Mouse (Mus musculus) heart, adult 2 months (tissue): ENCODE data around the gene Kcnk3. TPM values are rescaled to one million over a fixed set of nuclear protein-coding genes. Genes with fewer than 3 reads are reported as not detected.

Source experiments
- DNase-seq, 2 experiments: peaks; one replicate each; pipeline ENCODE4 v3.0.0; 2021
- H3K27ac ChIP-seq: fragments of 200-600 bp; 2 replicates; pipeline ENCODE4 v1.8.1; 2022
- H3K27me3 ChIP-seq: fragments of 200-500 bp; 2 replicates; pipeline ENCODE4 v1.6.1; 2012; ENCODE audit warnings: mild to moderate bottlenecking, low read length, inconsistent platforms, mixed read lengths; ENCODE audit not compliant: control insufficient read depth, insufficient read depth
- H3K36me3 ChIP-seq: fragments of 200-500 bp; 2 replicates; pipeline ENCODE4 v1.6.1; 2012; ENCODE audit warnings: low read length, inconsistent platforms; ENCODE audit not compliant: control insufficient read depth, insufficient read depth
- H3K4me1 ChIP-seq: fragments of 200-500 bp; 2 replicates; pipeline ENCODE4 v1.6.1; 2011; ENCODE audit warnings: low read length; ENCODE audit not compliant: control insufficient read depth, insufficient read depth
- H3K4me3 ChIP-seq: fragments of 200-600 bp; 2 replicates; pipeline ENCODE4 v1.8.1; 2022
- H3K79me2 ChIP-seq: fragments of 200-500 bp; replicated peaks from 2 replicates; pipeline ENCODE4 v1.6.1; 2012; ENCODE audit warnings: mild to moderate bottlenecking, inconsistent platforms, low read length, moderate library complexity, mixed read lengths; ENCODE audit not compliant: control insufficient read depth, insufficient read depth
- H3K9ac ChIP-seq: fragments of 200-500 bp; 2 replicates; pipeline ENCODE4 v1.6.1; 2012; ENCODE audit warnings: low read depth, mild to moderate bottlenecking, control low read depth, inconsistent platforms, low read length, mixed read lengths
- CTCF ChIP-seq: fragments of 200-600 bp; IDR thresholded peaks from 2 replicates; pipeline ENCODE4 v1.8.1; 2022; ENCODE audit warnings: antibody characterized with exemption, mild to moderate bottlenecking, moderate library complexity
- EP300 ChIP-seq: fragments of 200-500 bp; IDR thresholded peaks from 2 replicates; pipeline ENCODE4 v1.6.1; 2011; ENCODE audit warnings: low read depth, low read length, control low read depth; ENCODE audit not compliant: insufficient read depth
- POLR2A ChIP-seq: fragments of 200-500 bp; IDR thresholded peaks from 2 replicates; pipeline ENCODE4 v1.6.1; 2011; ENCODE audit warnings: mild to moderate bottlenecking, low read depth, low read length, control low read depth; ENCODE audit not compliant: insufficient read depth
- WGBS: fragments of 180-500 bp; shearing (Covaris S2); methylation state at CpG from one replicate; pipeline ENCODE4 v1.1.7; 2018; 5-methylcytosine and 5-hydroxymethylcytosine counted together
- intact Hi-C: fragments of 180-260 bp; cut with DNase I; formaldehyde crosslinking; loops from one replicate; pipeline ENCODE4 v1.15.1; 2025
- polyA plus RNA-seq: library from polyadenylated mRNA; depleted of rRNA; stranded (reverse); fragments of >200 nt; gene quantifications from 2 replicates; pipeline ENCODE4 v1.2.3, GENCODE M21; 2012
- total RNA-seq, 2 experiments: library from RNA; stranded (reverse); gene quantifications; 2 replicates each; pipeline ENCODE4 v1.2.3; 2021

The Kcnk3 gene
- total and polyA plus RNA-seq, 3 experiments = 259 to 432 (median 300) TPM

GRCm38 (mm10) chr5:30553936-30554335, 34.0 kb upstream of the Kcnk3 start:
- no peak for DNase-seq
- Histone ChIP-seq H3K27me3 (no peaks in the 10 kb centered on the region), H3K36me3 (no peaks in the 10 kb centered on the region), H3K27ac (no peak overlapping the region), H3K4me1 (no peaks in the 10 kb centered on the region), H3K9ac (no peak overlapping the region), H3K79me2 (no peaks in the 10 kb centered on the region), H3K4me3 (no peak overlapping the region)
- WGBS = 79% methylated on average over 13 of the region's 13 CpGs
- TF ChIP-seq POLR2A (no peak), EP300 (no peak), CTCF (no peak)
- intact Hi-C loops = no loop called here

GRCm38 (mm10) chr5:30554981-30555380, 33.0 kb upstream of the Kcnk3 start:
- no peak overlapping the region for H3K9ac ChIP-seq
- H3K4me3 ChIP-seq = no peak overlapping the region
- 45% methylated on average over 8 of the region's 8 CpGs for WGBS
- no peaks in the 10 kb centered on the region for H3K36me3 ChIP-seq
- no peaks in the 10 kb centered on the region for H3K4me1 ChIP-seq
- TF ChIP-seq EP300 = no peak
- no peak for TF ChIP-seq CTCF
- TF ChIP-seq POLR2A = no peak
- no peak for DNase-seq
- no peaks in the 10 kb centered on the region for H3K79me2 ChIP-seq
- H3K27ac ChIP-seq = no peak overlapping the region
- intact Hi-C loops = no loop called here
- no peaks in the 10 kb centered on the region for H3K27me3 ChIP-seq

GRCm38 (mm10) chr5:30556284-30556683, 31.7 kb upstream of the Kcnk3 start:
- DNase-seq = no peak
- Histone ChIP-seq H3K36me3 (no peaks in the 10 kb centered on the region), H3K27me3 (no peaks in the 10 kb centered on the region), H3K4me1 (no peaks in the 10 kb centered on the region), H3K9ac (no peak overlapping the region), H3K4me3 (no peak overlapping the region), H3K79me2 (no peaks in the 10 kb centered on the region), H3K27ac (no peak overlapping the region)
- no peak for TF ChIP-seq CTCF
- TF ChIP-seq POLR2A = no peak
- TF ChIP-seq EP300 = no peak
- 71% methylated on average over 3 of the region's 3 CpGs for WGBS
- intact Hi-C loops = no loop called here

- DNase-seq = no peak
- TF ChIP-seq EP300 = no peak
- TF ChIP-seq CTCF = no peak
- no peak for TF ChIP-seq POLR2A
- Histone ChIP-seq H3K27me3 (no peaks in the 10 kb centered on the region), H3K79me2 (no peaks in the 10 kb centered on the region), H3K4me3 (no peak overlapping the region), H3K4me1 (no peaks in the 10 kb centered on the region), H3K36me3 (no peaks in the 10 kb centered on the region), H3K9ac (no peak overlapping the region), H3K27ac (no peak overlapping the region)
- 77% methylated on average over 3 of the region's 3 CpGs for WGBS
- intact Hi-C loops = no loop called here
These were observed 28.5 kb upstream of the Kcnk3 start for GRCm38 (mm10) chr5:30559421-30559820.

GRCm38 (mm10) chr5:30559986-30560493, 27.9 kb upstream of the Kcnk3 start:
- H3K27ac ChIP-seq = no peak overlapping the region
- H3K36me3 ChIP-seq = no peaks in the 10 kb centered on the region
- H3K79me2 ChIP-seq = no peaks in the 10 kb centered on the region
- H3K9ac ChIP-seq = no peak overlapping the region
- intact Hi-C loops = no loop called here
- no peak overlapping the region for H3K4me3 ChIP-seq
- WGBS = 31% methylated on average over 3 of the region's 3 CpGs
- no peaks in the 10 kb centered on the region for H3K4me1 ChIP-seq
- no peaks in the 10 kb centered on the region for H3K27me3 ChIP-seq
- DNase-seq = no peak
- TF ChIP-seq CTCF (no peak), POLR2A (no peak), EP300 (no peak)

GRCm38 (mm10) chr5:30568479-30568878, 19.5 kb upstream of the Kcnk3 start:
- 68% methylated on average over 1 of the region's 1 CpGs for WGBS
- Histone ChIP-seq H3K4me3 (no peak overlapping the region), H3K27me3 (no peaks in the 10 kb centered on the region), H3K79me2 (no peaks in the 10 kb centered on the region), H3K4me1 (no peaks in the 10 kb centered on the region), H3K9ac (no peak overlapping the region), H3K36me3 (no peaks in the 10 kb centered on the region), H3K27ac (no peak overlapping the region)
- TF ChIP-seq EP300 = no peak
- no peak for TF ChIP-seq CTCF
- no peak for TF ChIP-seq POLR2A
- DNase-seq = no peak
- intact Hi-C loops = no loop called here
